Mouse (Mus musculus): Measurements from ENCODE around the gene Slc9a4. TPM values are rescaled to one million over a fixed set of nuclear protein-coding genes. Genes with fewer than 3 reads are reported as not detected.
A peak's percentile ranks its signal among the peaks of the same experiment; 100 is the strongest.
"Not testable (repeated sequence)": the region's sequence is repeated elsewhere in the genome, so short reads cannot be mapped to it uniquely, and the experiment has no call there.

Gene Slc9a4
- total RNA-seq (2021), result 10 to 100 TPM; 15.8 to 18.1 TPM
- long read RNA-seq, experiment 1, transcript Slc9a4-201 (12 exons, 3,962 nt), result major isoform, 7 of 22 reads
- long read RNA-seq, experiment 1, partial matches to known transcripts, result 7 of 22 reads
- long read RNA-seq, experiment 1, other reads (novel, unspliced or antisense), result 8 of 22 reads
- long read RNA-seq, experiment 2, transcript Slc9a4-201 (12 exons, 3,962 nt), result major isoform, 7 of 17 reads
- long read RNA-seq, experiment 2, partial matches to known transcripts, result 3 of 17 reads
- long read RNA-seq, experiment 2, other reads (novel, unspliced or antisense), result 7 of 17 reads

DNA sequence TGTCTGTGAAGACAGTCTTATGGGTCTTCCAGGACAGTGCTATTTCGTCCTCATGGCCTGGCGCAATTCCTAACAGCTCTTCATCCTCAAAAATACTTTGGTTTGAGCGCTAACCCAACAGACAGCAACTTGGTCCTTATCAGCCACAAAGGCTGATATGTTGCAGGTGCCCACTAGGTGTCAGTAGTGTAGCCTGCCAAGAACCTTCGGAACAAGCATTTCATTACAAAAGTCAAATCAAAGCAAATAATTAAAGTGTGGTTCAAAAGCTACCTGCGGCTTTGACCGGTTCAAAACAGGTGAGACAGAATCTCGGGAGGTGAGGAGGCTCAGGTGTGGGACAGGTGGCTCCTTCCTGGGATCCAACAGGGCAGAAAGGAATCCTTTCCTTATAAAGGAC is at the start of gene Slc9a4:
TSS of gene Slc9a4 (plus strand) at position 298 of the 400 bp plus-strand sequence.
- peak; percentile 36 to 60 for DNase-seq (ENCODE audit: low spot score in 2 of 2)

DNA sequence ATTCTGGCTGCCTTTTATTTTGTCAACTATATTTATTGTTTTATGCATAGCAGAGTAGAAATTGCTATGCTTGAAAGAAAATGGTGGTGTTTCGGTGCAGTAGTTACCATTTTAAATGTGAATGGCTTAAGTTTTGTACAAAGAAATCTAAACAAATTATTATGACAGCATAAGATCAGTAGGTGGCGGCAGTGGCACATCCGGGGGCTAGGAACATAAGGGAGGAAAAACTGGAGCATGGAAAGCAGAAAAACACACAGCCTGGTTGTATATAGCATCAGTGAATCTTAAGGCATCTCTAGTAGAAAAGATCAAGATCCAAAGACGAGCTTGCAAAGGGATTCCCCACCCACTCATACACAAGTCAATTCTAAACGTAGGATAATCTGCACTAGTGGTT is 42.3 kb upstream of the Slc9a4 start:
- DNase-seq (ENCODE audit: low spot score in 2 of 2), result no peak

DNA sequence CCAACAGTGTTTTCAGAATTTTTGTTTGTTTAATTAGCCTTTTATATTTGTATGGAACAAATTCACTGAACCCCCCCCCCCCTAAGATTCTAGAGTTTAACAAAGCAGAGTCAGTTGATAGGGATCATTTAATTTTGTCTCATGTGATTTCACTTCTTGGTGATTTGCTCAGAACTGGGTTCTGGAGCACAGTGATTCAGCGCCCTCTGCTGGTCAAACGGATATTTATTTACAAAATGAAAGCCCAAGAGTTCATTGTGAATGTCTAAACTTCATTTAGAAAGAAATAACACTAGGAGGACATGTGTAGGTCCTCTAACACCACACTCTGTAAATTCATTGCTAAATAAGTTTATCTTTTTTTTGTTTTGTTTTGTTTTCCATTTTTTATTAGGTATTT is 35.2 kb upstream of the Slc9a4 start:
- DNase-seq (ENCODE audit: low spot score in 2 of 2), result peak; percentile 31 to 82

DNA sequence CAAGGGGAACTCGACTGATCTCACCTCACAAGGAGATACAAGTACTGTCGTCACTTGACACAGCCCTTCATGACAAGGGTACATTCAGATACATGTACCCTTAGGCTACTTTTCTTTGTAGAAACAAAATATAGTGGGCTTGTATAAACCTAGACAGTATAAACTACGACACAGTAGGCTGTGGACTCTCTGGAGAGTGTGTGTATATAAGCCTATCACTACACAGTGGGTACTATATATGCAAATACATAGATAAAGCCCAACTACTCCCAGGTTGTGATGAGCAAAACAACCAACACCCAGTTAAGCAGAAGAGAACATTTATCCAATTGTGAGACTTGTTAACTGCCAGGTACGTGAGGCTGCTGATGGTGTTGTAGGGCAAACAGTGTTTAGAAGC is 33.2 kb upstream of the Slc9a4 start:
- DNase-seq (ENCODE audit: low spot score in 2 of 2), result no peak

GRCm38 (mm10) chr1:40547064-40547572 is 32.8 kb upstream of the Slc9a4 start:
- no peak for DNase-seq (ENCODE audit: low spot score in 2 of 2)

GRCm38 (mm10) chr1:40547762-40548161 is 32.1 kb upstream of the Slc9a4 start:
- no peak for DNase-seq (ENCODE audit: low spot score in 2 of 2)

GRCm38 (mm10) chr1:40569374-40569773 is 10.5 kb upstream of the Slc9a4 start:
- DNase-seq (ENCODE audit: low spot score in 2 of 2), result no peak

- DNase-seq (ENCODE audit: low spot score in 2 of 2), result no peak
These were observed 388 bp downstream of the Slc9a4 start for GRCm38 (mm10) chr1:40580269-40580668.

- DNase-seq (ENCODE audit: low spot score in 2 of 2), result no peak
These were observed 6.9 kb downstream of the Slc9a4 start for GRCm38 (mm10) chr1:40586776-40587175.

- no peak for DNase-seq (ENCODE audit: low spot score in 2 of 2)
These were observed 11.1 kb downstream of the Slc9a4 start for GRCm38 (mm10) chr1:40590931-40591330.

- DNase-seq (ENCODE audit: low spot score in 2 of 2), result no peak
These were observed 17.9 kb downstream of the Slc9a4 start for GRCm38 (mm10) chr1:40597822-40598221.

DNA sequence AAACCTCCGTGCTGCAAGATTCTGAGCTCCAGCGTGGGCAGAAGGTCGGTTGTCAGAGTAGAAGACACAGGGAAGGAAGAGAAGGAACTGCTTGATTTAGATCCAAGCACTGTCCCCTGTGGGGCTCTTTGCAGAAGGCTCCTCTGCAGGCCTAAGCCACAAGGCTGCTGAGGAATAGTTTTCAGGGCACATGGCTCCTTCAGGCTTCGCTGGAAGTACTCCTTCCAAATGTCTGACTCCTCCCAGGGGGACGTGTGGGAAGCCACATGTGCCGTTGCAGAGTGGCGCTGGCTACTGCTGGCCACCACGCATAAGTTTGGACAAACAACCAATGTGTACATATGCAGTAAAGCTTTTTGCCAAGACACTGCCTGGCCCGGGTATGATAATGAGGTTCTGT is 19.8 kb downstream of the Slc9a4 start:
- not testable (repeated sequence) for DNase-seq (ENCODE audit: low spot score in 2 of 2)

- peak; percentile 40 to 74 for DNase-seq (ENCODE audit: low spot score in 2 of 2)
These were observed 20.8 kb downstream of the Slc9a4 start for GRCm38 (mm10) chr1:40600394-40601327.

GRCm38 (mm10) chr1:40601461-40601860 is 21.6 kb downstream of the Slc9a4 start:
- no peak for DNase-seq (ENCODE audit: low spot score in 2 of 2)

DNA sequence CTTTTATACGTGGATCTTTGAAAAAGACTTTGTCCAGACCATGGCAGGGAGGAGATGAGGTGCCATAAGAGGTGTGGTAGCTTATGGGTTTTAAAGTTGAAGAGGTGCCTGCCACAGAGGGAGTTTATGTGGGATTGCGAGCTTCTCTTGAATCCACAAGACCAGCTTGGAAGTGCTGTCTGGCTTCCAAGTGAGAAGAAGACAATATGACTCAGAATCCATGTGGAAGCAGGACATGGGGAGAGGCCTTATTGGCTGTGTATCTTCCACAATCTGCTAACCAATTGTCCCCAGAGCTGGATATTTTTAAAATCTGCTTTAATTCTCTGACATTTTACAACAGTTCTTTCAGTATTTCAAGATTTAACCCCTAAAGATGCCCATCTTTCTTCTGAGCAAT is 33.3 kb downstream of the Slc9a4 start:
- peak in 1 of 2 experiments; percentile 27 for DNase-seq (ENCODE audit: low spot score in 2 of 2)

- DNase-seq (ENCODE audit: low spot score in 2 of 2), result no peak
These were observed 39.2 kb downstream of the Slc9a4 start for GRCm38 (mm10) chr1:40619093-40619492.

DNA sequence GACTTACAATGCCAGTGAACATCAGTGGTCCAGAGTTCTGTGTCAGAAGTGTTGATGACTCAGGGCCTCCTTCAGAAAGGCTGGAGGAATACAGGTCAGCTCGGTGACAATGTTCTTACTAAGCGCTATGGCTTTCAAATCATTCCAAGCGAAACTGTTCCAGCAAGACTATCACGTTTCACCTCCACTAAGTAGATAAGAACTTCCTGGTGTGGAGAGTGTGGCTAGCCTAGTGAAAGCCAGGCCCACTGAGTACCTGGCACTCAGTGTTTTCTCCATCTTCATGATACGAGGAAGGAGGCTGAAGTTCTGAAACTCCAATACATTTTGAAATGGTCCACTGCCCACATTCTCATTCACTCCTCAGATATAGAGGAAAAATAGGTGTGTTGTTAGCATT is 40.0 kb downstream of the Slc9a4 start:
- DNase-seq (ENCODE audit: low spot score in 2 of 2), result no peak

DNA sequence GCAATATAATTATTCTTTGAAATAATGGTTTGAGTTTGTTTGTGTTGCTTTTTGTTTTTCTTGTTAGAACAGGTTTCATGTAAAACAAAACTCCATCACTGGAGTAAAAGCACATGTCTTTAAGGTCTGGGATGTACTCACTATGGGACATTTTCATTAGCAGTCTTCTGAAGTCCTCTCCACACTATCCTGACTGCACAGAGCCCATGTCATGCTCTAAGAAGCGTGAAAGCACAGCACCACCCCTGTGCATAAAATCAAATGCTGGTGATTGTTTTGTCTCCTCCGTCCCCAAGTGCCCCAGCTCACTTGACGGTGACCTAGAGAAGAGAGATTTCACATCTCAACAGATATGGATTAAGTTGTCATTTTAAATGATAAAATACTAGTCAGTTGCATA is 45.1 kb downstream of the Slc9a4 start:
- no peak for DNase-seq (ENCODE audit: low spot score in 2 of 2)

DNA sequence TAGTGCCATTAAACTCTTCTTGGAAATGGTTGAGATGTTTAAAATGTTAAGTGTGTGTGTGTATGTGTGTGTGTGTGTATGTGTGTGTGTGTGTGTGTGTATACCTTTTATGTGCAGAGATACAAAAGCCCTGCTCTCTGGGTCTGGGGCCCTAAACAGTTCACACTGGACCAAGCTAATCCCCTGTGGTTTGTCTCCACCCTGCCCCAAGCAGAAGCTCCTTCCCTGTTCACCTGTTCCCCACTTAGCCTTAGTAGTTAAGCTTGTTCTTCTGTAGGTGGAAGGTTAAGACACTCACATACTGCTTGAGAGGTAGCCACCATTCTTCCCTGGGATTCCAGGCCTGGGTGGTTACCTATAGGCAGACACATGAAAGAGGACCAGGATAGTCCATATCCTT is 47.1 kb downstream of the Slc9a4 start:
- no peak for DNase-seq (ENCODE audit: low spot score in 2 of 2)

- DNase-seq (ENCODE audit: low spot score in 2 of 2), result peak in 1 of 2 experiments; percentile 67
These were observed 48.6 kb downstream of the Slc9a4 start for GRCm38 (mm10) chr1:40628443-40628842.

DNA sequence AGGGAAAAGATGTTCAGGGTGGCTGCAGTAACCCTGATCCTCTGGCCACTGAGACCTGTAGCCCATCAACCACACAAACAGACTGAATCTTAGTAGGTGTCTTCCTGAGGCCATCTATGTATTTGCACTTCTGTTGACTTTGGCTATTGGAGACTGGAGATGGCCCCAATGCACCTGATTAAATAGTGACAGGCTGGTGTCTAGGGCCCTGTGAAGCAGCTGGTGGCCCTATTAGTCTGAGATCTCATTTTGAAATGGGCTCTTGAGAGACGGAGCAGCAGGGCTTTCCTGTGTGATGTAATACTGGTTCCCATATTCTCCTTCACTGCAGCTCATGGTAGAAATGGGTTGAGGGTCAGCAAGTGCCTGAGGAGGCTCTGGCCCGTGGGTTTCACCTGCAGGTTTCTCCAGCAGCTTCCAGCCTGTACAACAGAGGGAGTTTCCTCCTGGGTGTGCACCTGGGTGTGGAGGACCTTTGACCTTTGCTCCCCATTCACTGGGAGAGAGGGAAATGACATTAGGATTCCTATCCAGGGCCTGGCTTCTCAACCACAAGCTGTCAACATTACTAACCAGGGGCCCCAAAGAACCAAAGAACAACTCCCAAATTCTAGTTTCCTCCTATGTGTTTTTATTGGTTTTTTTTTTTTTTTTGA is 52.7 kb downstream of the Slc9a4 start:
- no peak for DNase-seq (ENCODE audit: low spot score in 2 of 2)

DNA sequence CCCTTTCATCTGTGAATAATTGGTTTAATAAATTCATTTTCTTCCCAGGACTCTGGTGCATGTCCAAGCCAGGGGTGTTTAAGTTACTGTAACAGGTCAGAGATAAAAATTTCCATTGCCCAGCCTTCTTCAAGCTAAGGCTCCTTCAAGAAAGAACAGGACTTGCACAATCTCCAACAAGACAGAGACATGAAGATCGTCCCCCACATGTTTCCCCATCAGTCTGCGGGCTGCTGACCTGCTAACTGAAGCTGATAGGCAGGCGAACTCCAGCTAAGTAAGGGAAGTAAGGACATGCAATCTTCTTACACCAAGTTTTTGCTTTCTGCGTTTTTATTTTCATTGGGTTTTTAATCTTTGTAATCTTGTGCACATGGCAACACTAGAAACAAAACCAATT is 54.7 kb downstream of the Slc9a4 start:
- no peak for DNase-seq (ENCODE audit: low spot score in 2 of 2)

All from layer of hippocampus, postnatal 14 days (tissue).